Mouse (Mus musculus) forebrain, embryonic 15.5 days (tissue): ENCODE measurements around the gene Ugt1a6b. TPM values are rescaled to one million over a fixed set of nuclear protein-coding genes. Genes with fewer than 3 reads are reported as not detected.
"Not testable (repeated sequence)": the region's sequence is repeated elsewhere in the genome, so short reads cannot be mapped to it uniquely, and the experiment has no call there.

Experiments
- ATAC-seq: fragments of 200-750 bp; cut with Nextera tagmentation; replicated peaks from 2 replicates; pipeline ENCODE4 v1.8.0; 2017; ENCODE audit warnings: mild to moderate bottlenecking, moderate TSS enrichment, moderate library complexity
- H3K27ac ChIP-seq: fragments of 300-500 bp; sonication (generic); replicated peaks from 2 replicates; pipeline ENCODE4 v1.5.1; 2015; ENCODE audit warnings: mild to moderate bottlenecking, inconsistent platforms
- H3K27me3 ChIP-seq: fragments of 300-500 bp; sonication (generic); 2 replicates; pipeline ENCODE4 v1.6.1; 2015; ENCODE audit warnings: inconsistent platforms
- H3K36me3 ChIP-seq: fragments of 300-500 bp; sonication (generic); 2 replicates; pipeline ENCODE4 v1.6.1; 2015; ENCODE audit warnings: mild to moderate bottlenecking, inconsistent platforms
- H3K4me1 ChIP-seq: fragments of 300-500 bp; sonication (generic); 2 replicates; pipeline ENCODE4 v1.6.1; 2015; ENCODE audit warnings: inconsistent platforms
- H3K4me2 ChIP-seq: fragments of 300-500 bp; sonication (generic); replicated peaks from 2 replicates; pipeline ENCODE4 v1.6.1; 2015; ENCODE audit warnings: mild to moderate bottlenecking, inconsistent platforms
- H3K4me3 ChIP-seq: fragments of 300-500 bp; sonication (generic); 2 replicates; pipeline ENCODE4 v1.5.1; 2015; ENCODE audit warnings: mild to moderate bottlenecking, inconsistent platforms
- H3K9ac ChIP-seq: fragments of 300-500 bp; sonication (generic); replicated peaks from 2 replicates; pipeline ENCODE4 v1.6.1; 2015; ENCODE audit warnings: mild to moderate bottlenecking, inconsistent platforms
- H3K9me3 ChIP-seq: fragments of 300-500 bp; sonication (generic); 2 replicates; pipeline ENCODE4 v1.6.1; 2016; ENCODE audit warnings: inconsistent platforms
- WGBS: fragments of 180-500 bp; shearing (Covaris S2); methylation state at CpG from one replicate; pipeline ENCODE4 v1.1.7; 2015; ENCODE audit warnings: mixed read lengths; 5-methylcytosine and 5-hydroxymethylcytosine counted together
- polyA plus RNA-seq: library from polyadenylated mRNA; unstranded; fragments of >200 nt; fragmentation: Nextera tagmentation; extraction: Ambion mirVana; gene quantifications from 2 replicates; pipeline ENCODE4 v1.2.1, GENCODE M21; 2015

Ugt1a6b gene
- polyA plus RNA-seq, 1 experiment from 2014 or later: 2.3 TPM

GRCm38 (mm10) chr1:88098546-88098945 is 4.5 kb upstream of the Ugt1a6b start:
- H3K9me3 ChIP-seq, H3K4me1 ChIP-seq, H3K9ac ChIP-seq, H3K27me3 ChIP-seq, ATAC-seq, H3K4me2 ChIP-seq, H3K4me3 ChIP-seq, H3K36me3 ChIP-seq, H3K27ac ChIP-seq: not testable (repeated sequence)
- WGBS: 93% methylated on average over 3 of the region's 3 CpGs

DNA sequence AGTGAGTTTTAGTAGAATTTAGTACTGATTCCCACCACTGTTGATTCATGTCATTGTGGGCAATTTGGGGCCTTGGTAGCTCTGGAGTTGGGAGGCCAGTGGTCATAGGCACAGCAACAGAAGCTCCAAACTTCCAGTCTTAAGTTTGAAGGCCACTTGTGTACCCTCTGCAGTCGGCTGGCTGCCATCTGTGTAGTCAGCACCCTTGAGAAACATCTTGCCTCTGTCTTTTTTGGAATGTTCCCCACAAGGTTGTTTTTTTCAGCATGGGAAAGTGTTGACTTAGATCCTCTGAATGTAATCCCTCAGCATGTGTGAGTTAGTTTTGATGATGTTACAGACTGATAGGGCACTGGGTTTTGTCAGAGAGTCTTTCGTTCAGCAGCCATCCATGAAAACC is 3.4 kb upstream of the Ugt1a6b start:
- H3K9me3 ChIP-seq, H3K4me2 ChIP-seq, H3K27ac ChIP-seq, H3K36me3 ChIP-seq, H3K27me3 ChIP-seq, H3K9ac ChIP-seq, ATAC-seq, H3K4me1 ChIP-seq, H3K4me3 ChIP-seq: not testable (repeated sequence)
- WGBS: 84% methylated on average over 2 of the region's 2 CpGs

GRCm38 (mm10) chr1:88103697-88104468 is 831 bp downstream of the Ugt1a6b start:
- not testable (repeated sequence) for H3K9ac ChIP-seq, H3K27ac ChIP-seq, H3K4me1 ChIP-seq, H3K27me3 ChIP-seq, H3K4me3 ChIP-seq, H3K4me2 ChIP-seq, ATAC-seq, H3K9me3 ChIP-seq, H3K36me3 ChIP-seq
- WGBS: 85% methylated on average over 5 of the region's 5 CpGs

DNA sequence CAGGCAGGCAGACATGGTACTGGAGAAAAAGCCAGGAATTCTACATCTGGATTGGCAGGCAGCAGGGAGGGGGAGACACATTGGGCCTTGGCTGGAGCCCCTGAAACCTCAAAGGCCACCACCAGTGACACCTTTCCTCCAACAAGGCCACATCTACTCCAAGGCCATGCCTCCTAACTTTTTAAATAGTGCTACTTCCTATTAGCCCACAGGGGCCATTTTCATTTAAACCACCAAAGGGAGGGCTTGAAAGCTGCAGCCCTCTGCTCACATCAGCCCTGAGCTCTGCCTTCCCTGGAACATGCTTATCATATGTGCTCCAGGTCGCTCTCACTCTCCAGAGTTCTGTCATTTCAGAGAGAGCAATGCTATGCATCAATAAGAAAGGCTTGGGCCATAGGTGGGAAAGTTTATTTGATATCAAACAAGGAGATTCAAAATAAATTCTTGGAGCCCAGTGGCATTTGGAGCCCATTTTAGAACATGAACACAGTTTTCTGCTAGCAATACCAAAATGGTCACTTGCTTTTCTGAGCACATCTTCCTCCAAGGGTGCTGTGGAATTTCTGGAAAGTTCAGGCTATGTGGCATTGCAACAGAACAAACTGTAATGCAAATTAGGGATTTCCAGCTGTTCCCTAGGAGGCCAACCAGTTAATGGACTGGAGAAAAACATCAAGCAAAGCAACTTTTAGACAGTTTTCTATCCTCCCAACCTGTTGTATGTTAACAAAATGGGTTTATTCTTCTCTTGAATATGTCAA is 1.8 kb downstream of the Ugt1a6b start:
- Histone ChIP-seq H3K36me3 (no peaks in the 10 kb centered on the region), H3K27me3 (no peaks in the 10 kb centered on the region), H3K4me2 (no peak overlapping the region), H3K4me3 (no peak overlapping the region), H3K4me1 (no peaks in the 10 kb centered on the region), H3K9me3 (no peaks in the 10 kb centered on the region), H3K9ac (no peak overlapping the region), H3K27ac (no peak overlapping the region)
- ATAC-seq: no peak
- WGBS: 93% methylated on average over 1 of the region's 1 CpGs

DNA sequence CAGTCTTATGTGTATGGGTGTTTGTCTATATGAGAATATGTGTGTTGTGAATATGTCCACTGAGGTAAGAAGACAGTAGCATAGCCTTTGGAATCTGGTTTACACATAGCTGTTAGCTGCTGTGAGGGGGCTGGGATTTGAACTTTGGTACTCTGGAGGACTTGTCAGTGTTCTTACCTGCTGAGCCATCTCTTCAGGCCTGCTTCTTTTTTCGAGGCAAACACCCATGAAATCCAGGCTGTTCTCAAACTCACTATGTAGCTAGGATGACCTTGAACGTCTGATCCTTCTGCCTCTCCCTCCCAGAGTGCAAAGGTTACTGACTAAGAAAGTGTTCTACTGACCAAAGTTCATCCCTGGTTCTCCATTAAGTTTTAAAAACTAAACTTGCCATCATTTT is 2.6 kb downstream of the Ugt1a6b start:
- Histone ChIP-seq H3K27ac (no peak overlapping the region), H3K4me3 (no peak overlapping the region), H3K27me3 (no peaks in the 10 kb centered on the region), H3K36me3 (no peaks in the 10 kb centered on the region), H3K4me2 (no peak overlapping the region), H3K9ac (no peak overlapping the region), H3K9me3 (no peaks in the 10 kb centered on the region), H3K4me1 (no peaks in the 10 kb centered on the region)
- WGBS: 62% methylated on average over 2 of the region's 2 CpGs
- no peak for ATAC-seq

GRCm38 (mm10) chr1:88109027-88109557 is 6.0 kb downstream of the Ugt1a6b start:
- not testable (repeated sequence) for ATAC-seq, H3K4me1 ChIP-seq, H3K27ac ChIP-seq, H3K36me3 ChIP-seq, H3K9ac ChIP-seq, H3K27me3 ChIP-seq, H3K4me2 ChIP-seq, H3K9me3 ChIP-seq, H3K4me3 ChIP-seq
- 84% methylated on average over 2 of the region's 2 CpGs for WGBS

GRCm38 (mm10) chr1:88109604-88110003 is 6.6 kb downstream of the Ugt1a6b start:
- H3K36me3 ChIP-seq, H3K4me2 ChIP-seq, H3K9ac ChIP-seq, H3K27ac ChIP-seq, H3K27me3 ChIP-seq, ATAC-seq, H3K4me1 ChIP-seq, H3K9me3 ChIP-seq, H3K4me3 ChIP-seq: not testable (repeated sequence)
- WGBS: 81% methylated on average over 2 of the region's 2 CpGs

DNA sequence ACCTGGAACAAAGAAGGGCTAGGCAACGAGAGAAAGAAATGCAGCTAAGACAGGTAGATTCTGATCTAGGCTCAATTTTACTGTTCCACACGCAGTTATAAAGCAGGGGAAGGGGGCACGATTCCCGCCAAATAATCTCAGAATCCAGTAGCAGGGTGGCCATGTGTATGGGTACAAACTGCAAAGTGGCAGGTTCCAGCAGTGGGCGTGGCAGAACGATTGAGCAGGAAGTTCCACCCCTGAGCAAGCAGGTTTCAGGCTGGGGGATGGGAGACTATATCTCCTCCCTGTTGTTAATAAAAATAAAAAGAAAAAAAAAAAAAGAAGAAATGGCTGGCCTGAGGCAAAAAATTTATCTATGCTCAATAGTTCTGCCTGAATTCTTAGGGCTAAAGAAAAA is 9.7 kb downstream of the Ugt1a6b start:
- H3K27me3 ChIP-seq, ATAC-seq, H3K9ac ChIP-seq, H3K4me2 ChIP-seq, H3K4me1 ChIP-seq, H3K4me3 ChIP-seq, H3K9me3 ChIP-seq, H3K36me3 ChIP-seq, H3K27ac ChIP-seq: not testable (repeated sequence)
- WGBS: 96% methylated on average over 6 of the region's 6 CpGs

- not testable (repeated sequence) for H3K4me3 ChIP-seq, H3K36me3 ChIP-seq, ATAC-seq, H3K4me1 ChIP-seq, H3K9ac ChIP-seq, H3K27me3 ChIP-seq, H3K9me3 ChIP-seq, H3K4me2 ChIP-seq, H3K27ac ChIP-seq
- WGBS: 37% methylated on average over 4 of the region's 4 CpGs
Observed at GRCm38 (mm10) chr1:88120550-88120949, 17.5 kb downstream of the Ugt1a6b start.

DNA sequence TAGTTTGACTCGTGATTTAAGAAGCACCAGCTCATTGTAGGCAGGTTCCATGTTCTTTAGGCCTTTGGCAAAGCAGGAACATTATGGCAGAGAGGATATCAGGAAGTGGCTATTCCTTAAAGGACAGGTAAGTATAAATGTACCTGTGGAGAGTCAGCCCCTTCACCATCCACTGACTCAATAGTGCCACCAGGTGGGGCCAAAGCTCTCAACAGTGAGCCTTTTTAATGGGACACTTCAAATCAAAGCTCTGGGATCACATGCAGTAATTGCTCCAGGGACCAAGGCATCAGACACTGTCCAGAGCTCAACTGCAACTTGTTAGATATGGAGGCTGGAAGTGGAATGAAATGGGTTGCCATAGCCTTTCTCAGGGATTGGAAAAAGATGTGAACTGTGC is 18.5 kb downstream of the Ugt1a6b start:
- WGBS: no CpG with 5 or more reads among the region's 1 CpGs
- not testable (repeated sequence) for H3K9me3 ChIP-seq, H3K27ac ChIP-seq, H3K4me1 ChIP-seq, H3K4me3 ChIP-seq, H3K36me3 ChIP-seq, ATAC-seq, H3K4me2 ChIP-seq, H3K9ac ChIP-seq, H3K27me3 ChIP-seq

DNA sequence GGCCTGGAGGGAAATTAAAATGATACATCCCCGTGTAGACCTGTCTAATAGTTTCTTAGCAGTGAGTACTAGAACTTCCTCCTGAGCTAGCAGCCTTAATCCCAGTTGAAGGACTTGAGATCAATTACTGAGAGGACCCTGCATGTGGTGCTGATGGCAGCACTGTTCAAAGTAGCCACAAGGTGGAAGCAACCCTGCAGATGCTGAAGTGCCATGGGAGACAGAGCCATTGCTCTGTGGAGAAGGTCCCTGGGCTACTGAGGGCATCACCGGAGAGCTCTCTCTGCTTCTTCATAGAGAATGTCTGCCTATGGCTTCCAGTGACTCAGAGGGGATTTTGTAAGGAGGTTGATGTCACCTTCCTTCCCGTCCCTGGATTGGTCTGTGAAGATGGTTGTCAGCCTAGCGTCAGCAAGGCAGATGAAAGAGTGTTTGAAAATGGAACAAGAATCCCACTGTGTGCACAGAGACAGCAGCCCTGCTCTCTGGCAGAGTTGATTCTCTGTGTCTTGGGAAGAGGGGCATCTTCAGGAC is 22.8 kb downstream of the Ugt1a6b start:
- ATAC-seq, H3K27me3 ChIP-seq, H3K4me3 ChIP-seq, H3K4me1 ChIP-seq, H3K9ac ChIP-seq, H3K27ac ChIP-seq, H3K9me3 ChIP-seq, H3K36me3 ChIP-seq, H3K4me2 ChIP-seq: not testable (repeated sequence)
- WGBS: 75% methylated on average over 4 of the region's 4 CpGs

- WGBS: 85% methylated on average over 2 of the region's 2 CpGs
Observed at GRCm38 (mm10) chr1:88129091-88129490, 26.0 kb downstream of the Ugt1a6b start.

More at GRCm38 (mm10) chr1:88129091-88129490, 26.0 kb downstream of the Ugt1a6b start:
- not testable (repeated sequence) for H3K27ac ChIP-seq, H3K4me3 ChIP-seq, H3K4me1 ChIP-seq, ATAC-seq, H3K9me3 ChIP-seq, H3K27me3 ChIP-seq, H3K36me3 ChIP-seq, H3K4me2 ChIP-seq, H3K9ac ChIP-seq
